In genomic region chr8:122574667-122575251, GRCm38 (mm10) we compare ENCODE assay signal across 9 mouse cellular contexts. TPM values are rescaled to one million over a fixed set of nuclear protein-coding genes. Genes with fewer than 3 reads are reported as not detected.
A peak's percentile ranks its signal among the peaks of the same experiment; 100 is the strongest.
DNase-seq lines count a peak whose midpoint lies in the region; ATAC-seq and TF ChIP-seq lines count a peak whose summit lies in the region.
"Had no signal": no experiment of that assay in that cellular context is flagged by ENCODE, and none has a peak within 500 bp of the region (broad histone marks: within the 10 kb centered on the region; RNA-seq: fewer than 3 reads in every experiment).

No protein-coding gene starts in this region.

- H3K27me3 ChIP-seq in heart, embryonic 13.5 days (replicated peaks), result no peaks in the 10 kb centered on the region
- H3K27me3 ChIP-seq in MEL (ENCODE audit: control insufficient read depth in 1 of 2, insufficient read depth in 2 of 2, low read length in 2 of 2), result no peaks in the 10 kb centered on the region
- H3K27me3 ChIP-seq in intestine, embryonic 16.5 days (replicated peaks; ENCODE audit: control insufficient read depth, insufficient read depth, low read length), result no peaks in the 10 kb centered on the region
- no peaks in the 10 kb centered on the region for H3K27me3 ChIP-seq in midbrain, embryonic 12.5 days
- H3K27me3 ChIP-seq: Patski had no signal

- no peak for ATAC-seq in heart, embryonic 13.5 days (ENCODE audit: extremely low read depth, insufficient number of reproducible peaks, low FRiP score, low TSS enrichment)
- ATAC-seq in intestine, embryonic 16.5 days, result peak; percentile 72
- no peak for ATAC-seq in midbrain, embryonic 12.5 days (ENCODE audit: low FRiP score, low read depth)
- ATAC-seq: Patski had no signal

- no peak for TF ChIP-seq RAD21 in MEL (IDR thresholded peaks at IDR 0.05; ENCODE audit: low read depth, low read length)

- H3K9ac ChIP-seq in heart, embryonic 13.5 days, result peak overlapping the region; percentile 86
- peak overlapping the region; percentile 92 for H3K9ac ChIP-seq in MEL (ENCODE audit: control insufficient read depth, low read depth, low read length, poor library complexity, severe bottlenecking)
- H3K9ac ChIP-seq in intestine, embryonic 16.5 days (ENCODE audit: low read depth, low read length), result peak overlapping the region; percentile 90
- no peak overlapping the region for H3K9ac ChIP-seq in midbrain, embryonic 12.5 days (replicated peaks)

- TF ChIP-seq EP300 in MEL (IDR thresholded peaks at IDR 0.05; ENCODE audit: low read depth in 1 of 2, low read length in 2 of 2), result no peak

- peaks cover 18% of the 10 kb centered on the region for H3K79me2 ChIP-seq in MEL (ENCODE audit: control insufficient read depth, insufficient read depth, low read length, poor library complexity)

- H3K9me3 ChIP-seq in heart, embryonic 13.5 days, result no peaks in the 10 kb centered on the region
- no peaks in the 10 kb centered on the region for H3K9me3 ChIP-seq in MEL (replicated peaks; ENCODE audit: insufficient read depth, low read length)
- no peaks in the 10 kb centered on the region for H3K9me3 ChIP-seq in intestine, embryonic 16.5 days (ENCODE audit: control insufficient read depth, low read length)
- no peaks in the 10 kb centered on the region for H3K9me3 ChIP-seq in midbrain, embryonic 12.5 days

- no peak for TF ChIP-seq POLR2A in MEL (IDR thresholded peaks at IDR 0.05; ENCODE audit: control insufficient read depth in 1 of 2, insufficient read depth in 1 of 2, low read depth in 1 of 2, low read length in 2 of 2, poor library complexity in 1 of 2)

- peaks cover 50% of the 10 kb centered on the region for H3K36me3 ChIP-seq in heart, embryonic 13.5 days
- H3K36me3 ChIP-seq in MEL (ENCODE audit: control insufficient read depth in 1 of 2, insufficient read depth in 2 of 2, low read length in 2 of 2), result peaks cover 0 to 10% of the 10 kb centered on the region in 2 experiments; a peak in 2 of 4 replicates
- H3K36me3 ChIP-seq in intestine, embryonic 16.5 days (ENCODE audit: control insufficient read depth, insufficient read depth, low read length), result peaks cover 21% of the 10 kb centered on the region; the same call in 1 of the 2 replicates
- peaks cover 38% of the 10 kb centered on the region for H3K36me3 ChIP-seq in midbrain, embryonic 12.5 days

- intact Hi-C loops in left cerebral cortex, postnatal 4 days (cut with DNase I), result no loop called here

- no peak for DNase-seq in heart, adult 11 months
- DNase-seq in MEL (ENCODE audit: low read depth, low spot score), result peak; percentile 25
- DNase-seq in thymus, postnatal 36 days, result no peak
- DNase-seq in left cerebral cortex, postnatal 4 days, result no peak
- DNase-seq in gastrocnemius, adult 18-20 months (ENCODE audit: low spot score), result no peak

- H3K4me3 ChIP-seq in heart, embryonic 13.5 days, result peak overlapping the region; percentile 75
- H3K4me3 ChIP-seq in MEL (ENCODE audit: control insufficient read depth in 1 of 2, insufficient read depth in 1 of 2, low read depth in 2 of 2, low read length in 2 of 2), result peak overlapping the region; percentile 80 to 89
- peak overlapping the region; percentile 71 for H3K4me3 ChIP-seq in intestine, embryonic 16.5 days (ENCODE audit: low read length)
- H3K4me3 ChIP-seq in midbrain, embryonic 12.5 days, result no peak overlapping the region

- peak overlapping the region; percentile 62 for H3K27ac ChIP-seq in heart, embryonic 13.5 days (replicated peaks)
- peak overlapping the region; percentile 64 for H3K27ac ChIP-seq in MEL (ENCODE audit: control insufficient read depth, low read depth, low read length)
- H3K27ac ChIP-seq in intestine, embryonic 16.5 days (ENCODE audit: low read length), result peak overlapping the region; percentile 94
- H3K27ac ChIP-seq in midbrain, embryonic 12.5 days (replicated peaks), result no peak overlapping the region; the same call in 1 of the 2 replicates

- peaks cover 46% of the 10 kb centered on the region for H3K4me1 ChIP-seq in heart, embryonic 13.5 days
- H3K4me1 ChIP-seq in MEL (ENCODE audit: control insufficient read depth in 1 of 2, insufficient read depth in 2 of 2, low read length in 2 of 2), result peaks cover 4 to 10% of the 10 kb centered on the region in 2 experiments; a peak in 3 of 4 replicates
- H3K4me1 ChIP-seq in intestine, embryonic 16.5 days (ENCODE audit: control insufficient read depth, insufficient read depth, low read length), result peaks cover 40% of the 10 kb centered on the region
- H3K4me1 ChIP-seq in midbrain, embryonic 12.5 days, result peaks cover 38% of the 10 kb centered on the region

- TF ChIP-seq CTCF in MEL (IDR thresholded peaks at IDR 0.05 in 2 of 3, conservative IDR thresholded peaks at IDR 0.05 in 1 of 3; ENCODE audit: control insufficient read depth in 1 of 3, insufficient read depth in 1 of 3, low read depth in 2 of 3, low read length in 3 of 3, poor library complexity in 1 of 3, severe bottlenecking in 1 of 3), result no peak

- peak overlapping the region; percentile 89 for H3K4me2 ChIP-seq in heart, embryonic 13.5 days
- H3K4me2 ChIP-seq in intestine, embryonic 16.5 days (ENCODE audit: low read depth, low read length), result peak overlapping the region; percentile 50
- H3K4me2 ChIP-seq in midbrain, embryonic 12.5 days (replicated peaks), result peak overlapping the region; percentile 83; the same call in 1 of the 2 replicates

- 12% methylated on average over 10 of the region's 10 CpGs for WGBS in heart, embryonic 13.5 days
- 20% methylated on average over 10 of the region's 10 CpGs for WGBS in intestine, embryonic 16.5 days
- WGBS in midbrain, embryonic 12.5 days, result 60% methylated on average over 10 of the region's 10 CpGs

TF ChIP-seq in MEL, 35 proteins besides CTCF, POLR2A, EP300 and RAD21:
- TF ChIP-seq NELFE (IDR thresholded peaks at IDR 0.05; ENCODE audit: low read depth, low read length) (peak; percentile 13; the same call in 1 of the 2 replicates), CHD1 (IDR thresholded peaks at IDR 0.05; ENCODE audit: low read depth, low read length) (no peak), USF1 (IDR thresholded peaks at IDR 0.05; ENCODE audit: low read depth, low read length) (no peak), POLR2AphosphoS2 (IDR thresholded peaks at IDR 0.05; ENCODE audit: low read length) (no peak), ZMIZ1 (IDR thresholded peaks at IDR 0.05; ENCODE audit: low read depth, low read length) (0 out of 2 replicates have a peak, but pooled peaks have one; percentile 28), MAFK (IDR thresholded peaks at IDR 0.05; ENCODE audit: borderline replicate concordance, low read depth, low read length) (peak; percentile 43; the same call in 1 of the 2 replicates)

RNA-seq across cellular contexts. Expression of gene Aprt, which starts 1.9 kb away (rescaled TPM):
- polyA plus RNA-seq in heart, embryonic 13.5 days (2015; fragmentation: Nextera tagmentation; extraction: Ambion mirVana), result 251 and 271 TPM in 2 replicates
- 239 and 243 TPM in 2 replicates for total RNA-seq in MEL (2012; rRNA removed)
- 100 to 1,000 TPM in 1 of 2 experiments, not detected in 1; 287 TPM for polyA plus RNA-seq in MEL (2012; ENCODE audit: insufficient read depth in 1 of 2, insufficient read length in 2 of 2, low read depth in 1 of 2, low replicate concordance in 2 of 2, missing spikeins in 1 of 2)
- polyA plus RNA-seq in intestine, embryonic 16.5 days (2015; fragmentation: Nextera tagmentation; extraction: Ambion mirVana), result 736 and 778 TPM in 2 replicates
- polyA plus RNA-seq in midbrain, embryonic 12.5 days (2016; fragmentation: Nextera tagmentation; extraction: Ambion mirVana), result 157 and 160 TPM in 2 replicates
- total RNA-seq in left cerebral cortex, postnatal 4 days (2021), result 100 to 1,000 TPM; 101 to 102 TPM
- 10 to 100 TPM; 39.6 to 40.1 TPM for total RNA-seq in gastrocnemius, adult 18-20 months (2021)

RNA-seq across cellular contexts. Expression of gene Cdt1, which starts 6.9 kb away (rescaled TPM):
- polyA plus RNA-seq in heart, embryonic 13.5 days (2015; fragmentation: Nextera tagmentation; extraction: Ambion mirVana), result 31.0 and 34.6 TPM in 2 replicates
- 64.3 and 74.6 TPM in 2 replicates for total RNA-seq in MEL (2012; rRNA removed)
- polyA plus RNA-seq in MEL (2012; ENCODE audit: insufficient read depth in 1 of 2, insufficient read length in 2 of 2, low read depth in 1 of 2, low replicate concordance in 2 of 2, missing spikeins in 1 of 2), result 10 to 100 TPM in 1 of 2 experiments, not detected in 1; 84.5 TPM
- 36.2 and 40.0 TPM in 2 replicates for polyA plus RNA-seq in intestine, embryonic 16.5 days (2015; fragmentation: Nextera tagmentation; extraction: Ambion mirVana)
- polyA plus RNA-seq in midbrain, embryonic 12.5 days (2016; fragmentation: Nextera tagmentation; extraction: Ambion mirVana), result 30.0 and 34.7 TPM in 2 replicates
- 1 to 10 TPM; 5.9 to 6.9 TPM for total RNA-seq in left cerebral cortex, postnatal 4 days (2021)
- under 1 TPM; 0.30 to 0.66 TPM for total RNA-seq in gastrocnemius, adult 18-20 months (2021)

RNA-seq across cellular contexts. Expression of gene Piezo1, which starts 23.6 kb away (rescaled TPM):
- 12.9 and 15.4 TPM in 2 replicates for polyA plus RNA-seq in heart, embryonic 13.5 days (2015; fragmentation: Nextera tagmentation; extraction: Ambion mirVana)
- total RNA-seq in MEL (2012; rRNA removed), result 144 and 155 TPM in 2 replicates
- 100 to 1,000 TPM in 1 of 2 experiments, 10 to 100 TPM in 1; 35.1 to 223 TPM for polyA plus RNA-seq in MEL (2012; ENCODE audit: insufficient read depth in 1 of 2, insufficient read length in 2 of 2, low read depth in 1 of 2, low replicate concordance in 2 of 2, missing spikeins in 1 of 2)
- 9.8 and 11.3 TPM in 2 replicates for polyA plus RNA-seq in intestine, embryonic 16.5 days (2015; fragmentation: Nextera tagmentation; extraction: Ambion mirVana)
- polyA plus RNA-seq in midbrain, embryonic 12.5 days (2016; fragmentation: Nextera tagmentation; extraction: Ambion mirVana), result 5.0 and 8.0 TPM in 2 replicates
- total RNA-seq in left cerebral cortex, postnatal 4 days (2021), result 10 to 100 TPM; 19.9 to 20.6 TPM
- 10 to 100 TPM; 11.5 to 13.2 TPM for total RNA-seq in gastrocnemius, adult 18-20 months (2021)

RNA-seq across cellular contexts. Expression of gene Galns, which starts 36.5 kb away (rescaled TPM):
- 11.1 and 11.9 TPM in 2 replicates for polyA plus RNA-seq in heart, embryonic 13.5 days (2015; fragmentation: Nextera tagmentation; extraction: Ambion mirVana)
- 1.7 and 2.1 TPM in 2 replicates for total RNA-seq in MEL (2012; rRNA removed)
- 1 to 10 TPM in 1 of 2 experiments, not detected in 1; 3.0 TPM for polyA plus RNA-seq in MEL (2012; ENCODE audit: insufficient read depth in 1 of 2, insufficient read length in 2 of 2, low read depth in 1 of 2, low replicate concordance in 2 of 2, missing spikeins in 1 of 2)
- 22.4 and 27.4 TPM in 2 replicates for polyA plus RNA-seq in intestine, embryonic 16.5 days (2015; fragmentation: Nextera tagmentation; extraction: Ambion mirVana)
- polyA plus RNA-seq in midbrain, embryonic 12.5 days (2016; fragmentation: Nextera tagmentation; extraction: Ambion mirVana), result 4.9 and 5.7 TPM in 2 replicates
- 10 to 100 TPM; 10.3 to 10.7 TPM for total RNA-seq in left cerebral cortex, postnatal 4 days (2021)
- 1 to 10 TPM; 1.0 to 1.1 TPM for total RNA-seq in gastrocnemius, adult 18-20 months (2021)

RNA-seq across cellular contexts. Expression of gene Trappc2l, which starts 36.7 kb away (rescaled TPM):
- 55.6 and 74.0 TPM in 2 replicates for polyA plus RNA-seq in heart, embryonic 13.5 days (2015; fragmentation: Nextera tagmentation; extraction: Ambion mirVana)
- 21.6 and 21.7 TPM in 2 replicates for total RNA-seq in MEL (2012; rRNA removed)
- polyA plus RNA-seq in MEL (2012; ENCODE audit: insufficient read depth in 1 of 2, insufficient read length in 2 of 2, low read depth in 1 of 2, low replicate concordance in 2 of 2, missing spikeins in 1 of 2), result 10 to 100 TPM in 1 of 2 experiments, not detected in 1; 15.1 TPM
- 76.7 and 86.4 TPM in 2 replicates for polyA plus RNA-seq in intestine, embryonic 16.5 days (2015; fragmentation: Nextera tagmentation; extraction: Ambion mirVana)
- polyA plus RNA-seq in midbrain, embryonic 12.5 days (2016; fragmentation: Nextera tagmentation; extraction: Ambion mirVana), result 50.4 and 57.5 TPM in 2 replicates
- total RNA-seq in left cerebral cortex, postnatal 4 days (2021), result 10 to 100 TPM; 63.8 to 74.6 TPM
- 10 to 100 TPM; 39.9 to 46.1 TPM for total RNA-seq in gastrocnemius, adult 18-20 months (2021)
